Mouse (Mus musculus) forebrain, embryonic 10.5 days (tissue): Measurements from ENCODE around the gene Mprip. TPM values are rescaled to one million over a fixed set of nuclear protein-coding genes. Genes with fewer than 3 reads are reported as not detected.
A peak's percentile ranks its signal among the peaks of the same experiment; 100 is the strongest.

Experiments used
- DNase-seq: peaks from one replicate; pipeline ENCODE4 v3.0.0-alpha.2; 2017; ENCODE audit warnings: low spot score; ENCODE audit errors: extremely low spot score
- H3K27ac ChIP-seq: fragments of 300-500 bp; sonication (generic); 2 replicates; pipeline ENCODE4 v1.5.1; 2016; ENCODE audit warnings: mild to moderate bottlenecking
- H3K27me3 ChIP-seq: fragments of 300-500 bp; sonication (generic); 2 replicates; pipeline ENCODE4 v1.6.1; 2016; ENCODE audit warnings: mild to moderate bottlenecking; ENCODE audit not compliant: poor library complexity, severe bottlenecking
- H3K36me3 ChIP-seq: fragments of 300-500 bp; sonication (generic); replicated peaks from 2 replicates; pipeline ENCODE4 v1.6.1; 2016; ENCODE audit warnings: mild to moderate bottlenecking, moderate library complexity
- H3K4me1 ChIP-seq: fragments of 300-500 bp; sonication (generic); 2 replicates; pipeline ENCODE4 v1.6.1; 2016
- H3K4me3 ChIP-seq: fragments of 300-500 bp; sonication (generic); 2 replicates; pipeline ENCODE4 v1.5.1; 2016; ENCODE audit warnings: mild to moderate bottlenecking, moderate library complexity
- H3K9me3 ChIP-seq: fragments of 300-500 bp; sonication (generic); 2 replicates; pipeline ENCODE4 v1.6.1; 2016; ENCODE audit warnings: mild to moderate bottlenecking, moderate library complexity
- whole genome bisulfite sequencing: fragments of 180-500 bp; shearing (Covaris S2); methylation state at CpG from one replicate; pipeline ENCODE4 v1.1.7; 2016; 5-methylcytosine and 5-hydroxymethylcytosine counted together
- polyA plus RNA-seq: library from polyadenylated mRNA; unstranded; fragments of >200 nt; fragmentation: Nextera tagmentation; extraction: Ambion mirVana; gene quantifications from 2 replicates; pipeline ENCODE4 v1.2.1, GENCODE M21; 2016

Gene Mprip
- polyA plus RNA-seq, 1 experiment from 2014 or later: 28.3 TPM

- no peak for DNase-seq
- peaks cover 75% of the 10 kb centered on the region for H3K36me3 ChIP-seq
- H3K27ac ChIP-seq: no peak overlapping the region
- H3K9me3 ChIP-seq: no peaks in the 10 kb centered on the region
- no peaks in the 10 kb centered on the region for H3K27me3 ChIP-seq
- H3K4me1 ChIP-seq: peaks cover 18% of the 10 kb centered on the region
- 88% methylated on average over 1 of the region's 1 CpGs for WGBS
- H3K4me3 ChIP-seq: no peak overlapping the region
These were observed 144.2 kb downstream of the Mprip start for GRCm38 (mm10) chr11:59805256-59805655.

- Histone ChIP-seq H3K27me3 (no peaks in the 10 kb centered on the region), H3K4me1 (peaks cover 21% of the 10 kb centered on the region), H3K36me3 (peaks cover 71% of the 10 kb centered on the region), H3K4me3 (no peak overlapping the region), H3K9me3 (no peaks in the 10 kb centered on the region), H3K27ac (no peak overlapping the region)
- DNase-seq: no peak
- WGBS: 94% methylated on average over 2 of the region's 2 CpGs
These were observed 144.6 kb downstream of the Mprip start for GRCm38 (mm10) chr11:59805656-59806055.

- Histone ChIP-seq H3K27me3 (no peaks in the 10 kb centered on the region), H3K36me3 (peaks cover 44% of the 10 kb centered on the region), H3K9me3 (no peaks in the 10 kb centered on the region), H3K4me1 (peaks cover 32% of the 10 kb centered on the region), H3K27ac (no peak overlapping the region), H3K4me3 (peak overlapping the region; percentile 87)
- 76% methylated on average over 14 of the region's 14 CpGs for WGBS
- DNase-seq: no peak
These were observed 147.3 kb downstream of the Mprip start for GRCm38 (mm10) chr11:59808170-59808960.

- 2% methylated on average over 15 of the region's 15 CpGs for WGBS
- Histone ChIP-seq H3K27me3 (no peaks in the 10 kb centered on the region), H3K4me3 (peak overlapping the region; percentile 87), H3K27ac (peak overlapping the region; percentile 99), H3K36me3 (peaks cover 36% of the 10 kb centered on the region), H3K4me1 (peaks cover 32% of the 10 kb centered on the region), H3K9me3 (no peaks in the 10 kb centered on the region)
- no peak for DNase-seq
These were observed 148.1 kb downstream of the Mprip start for GRCm38 (mm10) chr11:59809071-59809669.

GRCm38 (mm10) chr11:59809670-59810474 is 148.8 kb downstream of the Mprip start, which contains the start of gene Flcn:
Flcn (minus strand) TSS chr11:59810016.
- peak; percentile 84 for DNase-seq
- no peaks in the 10 kb centered on the region for H3K9me3 ChIP-seq
- H3K36me3 ChIP-seq: peaks cover 29% of the 10 kb centered on the region
- H3K4me1 ChIP-seq: peaks cover 36% of the 10 kb centered on the region
- H3K27me3 ChIP-seq: no peaks in the 10 kb centered on the region
- H3K4me3 ChIP-seq: peak within 1 kb of the TSS; percentile 87
- peak within 1 kb of the TSS; percentile 99 for H3K27ac ChIP-seq
- WGBS: under 1% methylated on average over 52 of the region's 52 CpGs

GRCm38 (mm10) chr11:59810480-59811158 is 149.5 kb downstream of the Mprip start:
- 68% methylated on average over 14 of the region's 14 CpGs for WGBS
- H3K4me1 ChIP-seq: peaks cover 36% of the 10 kb centered on the region
- no peaks in the 10 kb centered on the region for H3K9me3 ChIP-seq
- peak overlapping the region; percentile 87 for H3K4me3 ChIP-seq
- H3K36me3 ChIP-seq: peaks cover 25% of the 10 kb centered on the region
- no peaks in the 10 kb centered on the region for H3K27me3 ChIP-seq
- H3K27ac ChIP-seq: peak overlapping the region; percentile 99
- DNase-seq: no peak

- Histone ChIP-seq H3K27ac (no peak overlapping the region), H3K4me3 (no peak overlapping the region), H3K36me3 (peaks cover 25% of the 10 kb centered on the region), H3K27me3 (no peaks in the 10 kb centered on the region), H3K9me3 (no peaks in the 10 kb centered on the region), H3K4me1 (peaks cover 36% of the 10 kb centered on the region)
- WGBS: 80% methylated on average over 4 of the region's 4 CpGs
- DNase-seq: no peak
These were observed 150.1 kb downstream of the Mprip start for GRCm38 (mm10) chr11:59811211-59811610.

- Histone ChIP-seq H3K4me1 (peaks cover 34% of the 10 kb centered on the region), H3K27ac (no peak overlapping the region), H3K9me3 (no peaks in the 10 kb centered on the region), H3K27me3 (no peaks in the 10 kb centered on the region), H3K4me3 (no peak overlapping the region), H3K36me3 (peaks cover 30% of the 10 kb centered on the region)
- WGBS: 81% methylated on average over 3 of the region's 3 CpGs
- DNase-seq: no peak
These were observed 152.2 kb downstream of the Mprip start for GRCm38 (mm10) chr11:59813276-59813675.

- Histone ChIP-seq H3K27me3 (no peaks in the 10 kb centered on the region), H3K9me3 (no peaks in the 10 kb centered on the region), H3K4me1 (peaks cover 23% of the 10 kb centered on the region), H3K36me3 (peaks cover 41% of the 10 kb centered on the region), H3K4me3 (no peak overlapping the region), H3K27ac (no peak overlapping the region)
- no peak for DNase-seq
- WGBS: 78% methylated on average over 1 of the region's 1 CpGs
These were observed 153.2 kb downstream of the Mprip start for GRCm38 (mm10) chr11:59814311-59814710.

- Histone ChIP-seq H3K4me3 (no peak overlapping the region), H3K9me3 (no peaks in the 10 kb centered on the region), H3K4me1 (peaks cover 18% of the 10 kb centered on the region), H3K36me3 (peaks cover 47% of the 10 kb centered on the region), H3K27ac (no peak overlapping the region), H3K27me3 (no peaks in the 10 kb centered on the region)
- WGBS: 92% methylated on average over 6 of the region's 6 CpGs
- DNase-seq: no peak
These were observed 153.8 kb downstream of the Mprip start for GRCm38 (mm10) chr11:59814936-59815335.

- Histone ChIP-seq H3K27ac (no peak overlapping the region), H3K9me3 (no peaks in the 10 kb centered on the region), H3K36me3 (peaks cover 53% of the 10 kb centered on the region), H3K27me3 (no peaks in the 10 kb centered on the region), H3K4me1 (peaks cover 16% of the 10 kb centered on the region), H3K4me3 (no peak overlapping the region)
- DNase-seq: no peak
- WGBS: 89% methylated on average over 6 of the region's 6 CpGs
These were observed 154.5 kb downstream of the Mprip start for GRCm38 (mm10) chr11:59815482-59816065.

GRCm38 (mm10) chr11:59817916-59818315 is 156.8 kb downstream of the Mprip start:
- no peaks in the 10 kb centered on the region for H3K9me3 ChIP-seq
- no peak overlapping the region for H3K27ac ChIP-seq
- no peak overlapping the region for H3K4me3 ChIP-seq
- peaks cover 5% of the 10 kb centered on the region; the same call in 1 of the 2 replicates for H3K4me1 ChIP-seq
- no peak for DNase-seq
- H3K36me3 ChIP-seq: peaks cover 77% of the 10 kb centered on the region
- H3K27me3 ChIP-seq: no peaks in the 10 kb centered on the region
- 98% methylated on average over 3 of the region's 3 CpGs for WGBS
